Mouse (Mus musculus): ENCODE data around the gene Pdzk1. TPM values are rescaled to one million over a fixed set of nuclear protein-coding genes. Genes with fewer than 3 reads are reported as not detected.
A peak's percentile ranks its signal among the peaks of the same experiment; 100 is the strongest.

Pdzk1 gene
- 8.2 and 9.4 TPM in 2 replicates for polyA plus RNA-seq (2015; fragmentation: Nextera tagmentation; extraction: Ambion mirVana)

- H3K27me3 ChIP-seq: no peaks in the 10 kb centered on the region
- no peak for ATAC-seq (ENCODE audit: low read depth)
- H3K36me3 ChIP-seq: no peaks in the 10 kb centered on the region
- 74% methylated on average over 1 of the region's 1 CpGs for WGBS (ENCODE audit: insufficient replicate concordance)
- DNase-seq: no peak
- H3K4me1 ChIP-seq (replicated peaks): 0 out of 2 replicates have a peak, but pooled peaks cover 4% of the 10 kb centered on the region
- peak within 1 kb of the TSS; percentile 31 for H3K4me2 ChIP-seq
- no peaks in the 10 kb centered on the region for H3K9me3 ChIP-seq (replicated peaks)
- H3K9ac ChIP-seq: no peak within 1 kb of the TSS
- H3K4me3 ChIP-seq (replicated peaks): peak within 1 kb of the TSS; percentile 27
- H3K27ac ChIP-seq: no peak within 1 kb of the TSS
Measured at GRCm38 (mm10) chr3:96828984-96829383, at the start of gene Pdzk1, which contains the start of gene Cd160. Pdzk1 (plus strand) TSS chr3:96829284. Cd160 (minus strand) TSS chr3:96829351.

GRCm38 (mm10) chr3:96782236-96782635, 46.8 kb upstream of the Pdzk1 start:
- Histone ChIP-seq H3K4me2 (no peak overlapping the region), H3K9ac (no peak overlapping the region), H3K27ac (no peak overlapping the region; the same call in 1 of the 2 replicates), H3K4me3 (replicated peaks) (no peak overlapping the region), H3K4me1 (replicated peaks) (peaks cover 3% of the 10 kb centered on the region), H3K36me3 (peaks cover 23% of the 10 kb centered on the region), H3K9me3 (replicated peaks) (no peaks in the 10 kb centered on the region), H3K27me3 (no peaks in the 10 kb centered on the region)
- no peak for ATAC-seq (ENCODE audit: low read depth)
- no peak for DNase-seq
- 77% methylated on average over 8 of the region's 8 CpGs for WGBS (ENCODE audit: insufficient replicate concordance)

- no peak overlapping the region for H3K4me3 ChIP-seq (replicated peaks)
- no peaks in the 10 kb centered on the region for H3K9me3 ChIP-seq (replicated peaks)
- H3K4me1 ChIP-seq (replicated peaks): no peaks in the 10 kb centered on the region; the same call in 1 of the 2 replicates
- H3K27ac ChIP-seq: no peak overlapping the region
- DNase-seq (no peak), ATAC-seq (ENCODE audit: low read depth) (peak; percentile 20)
- 47% methylated on average over 1 of the region's 1 CpGs for WGBS (ENCODE audit: insufficient replicate concordance)
- no peak overlapping the region for H3K4me2 ChIP-seq
- H3K36me3 ChIP-seq: peaks cover 31% of the 10 kb centered on the region
- no peaks in the 10 kb centered on the region for H3K27me3 ChIP-seq
- H3K9ac ChIP-seq: no peak overlapping the region
Measured at GRCm38 (mm10) chr3:96787784-96788183, 41.3 kb upstream of the Pdzk1 start.

- ATAC-seq (ENCODE audit: low read depth): no peak
- no peak overlapping the region for H3K4me3 ChIP-seq (replicated peaks)
- H3K27ac ChIP-seq: no peak overlapping the region
- no peaks in the 10 kb centered on the region for H3K27me3 ChIP-seq
- H3K9me3 ChIP-seq (replicated peaks): no peaks in the 10 kb centered on the region
- no peak overlapping the region for H3K9ac ChIP-seq
- H3K4me2 ChIP-seq: no peak overlapping the region
- H3K36me3 ChIP-seq: peaks cover 31% of the 10 kb centered on the region
- no peaks in the 10 kb centered on the region; the same call in 1 of the 2 replicates for H3K4me1 ChIP-seq (replicated peaks)
- no peak for DNase-seq
- WGBS (ENCODE audit: insufficient replicate concordance): 73% methylated on average over 8 of the region's 8 CpGs
Measured at GRCm38 (mm10) chr3:96788506-96788905, 40.6 kb upstream of the Pdzk1 start.

- no peak for DNase-seq
- no peak overlapping the region for H3K27ac ChIP-seq
- no peak for ATAC-seq (ENCODE audit: low read depth)
- no peaks in the 10 kb centered on the region for H3K27me3 ChIP-seq
- H3K9me3 ChIP-seq (replicated peaks): no peaks in the 10 kb centered on the region
- no peak overlapping the region for H3K9ac ChIP-seq
- no peak overlapping the region for H3K4me2 ChIP-seq
- 75% methylated on average over 11 of the region's 11 CpGs for WGBS (ENCODE audit: insufficient replicate concordance)
- H3K36me3 ChIP-seq: peaks cover 2% of the 10 kb centered on the region; the same call in 1 of the 2 replicates
- H3K4me3 ChIP-seq (replicated peaks): no peak overlapping the region
- H3K4me1 ChIP-seq (replicated peaks): peaks cover 10% of the 10 kb centered on the region
Measured at GRCm38 (mm10) chr3:96800254-96800653, 28.8 kb upstream of the Pdzk1 start.

GRCm38 (mm10) chr3:96802214-96802613, 26.9 kb upstream of the Pdzk1 start:
- Histone ChIP-seq H3K9ac (no peak overlapping the region), H3K4me1 (replicated peaks) (peaks cover 10% of the 10 kb centered on the region), H3K4me2 (no peak overlapping the region), H3K36me3 (no peaks in the 10 kb centered on the region), H3K9me3 (replicated peaks) (no peaks in the 10 kb centered on the region), H3K4me3 (replicated peaks) (no peak overlapping the region), H3K27ac (no peak overlapping the region), H3K27me3 (no peaks in the 10 kb centered on the region)
- 5% methylated on average over 1 of the region's 1 CpGs for WGBS (ENCODE audit: insufficient replicate concordance)
- no peak for ATAC-seq (ENCODE audit: low read depth)
- no peak for DNase-seq

GRCm38 (mm10) chr3:96808136-96808535, 20.9 kb upstream of the Pdzk1 start:
- WGBS (ENCODE audit: insufficient replicate concordance): 53% methylated on average over 3 of the region's 3 CpGs
- no peak for ATAC-seq (ENCODE audit: low read depth)
- H3K4me1 ChIP-seq (replicated peaks): peaks cover 4% of the 10 kb centered on the region; the same call in 1 of the 2 replicates

GRCm38 (mm10) chr3:96808651-96809050, 20.4 kb upstream of the Pdzk1 start:
- H3K27ac ChIP-seq: no peak overlapping the region
- H3K9me3 ChIP-seq (replicated peaks): no peaks in the 10 kb centered on the region
- H3K4me1 ChIP-seq (replicated peaks): peaks cover 9% of the 10 kb centered on the region
- H3K36me3 ChIP-seq: no peaks in the 10 kb centered on the region
- H3K9ac ChIP-seq: no peak overlapping the region
- no peak overlapping the region for H3K4me2 ChIP-seq
- WGBS (ENCODE audit: insufficient replicate concordance): 62% methylated on average over 3 of the region's 3 CpGs
- H3K27me3 ChIP-seq: peaks cover under 1% of the 10 kb centered on the region; the same call in 1 of the 2 replicates
- DNase-seq: no peak
- H3K4me3 ChIP-seq (replicated peaks): no peak overlapping the region
- ATAC-seq (ENCODE audit: low read depth): no peak

More at GRCm38 (mm10) chr3:96808136-96808535, 20.9 kb upstream of the Pdzk1 start:
- no peak overlapping the region for H3K4me3 ChIP-seq (replicated peaks)
- no peak overlapping the region for H3K4me2 ChIP-seq
- H3K9ac ChIP-seq: no peak overlapping the region
- DNase-seq: no peak
- no peaks in the 10 kb centered on the region for H3K9me3 ChIP-seq (replicated peaks)
- no peaks in the 10 kb centered on the region for H3K36me3 ChIP-seq
- no peak overlapping the region for H3K27ac ChIP-seq
- no peaks in the 10 kb centered on the region for H3K27me3 ChIP-seq

- no peaks in the 10 kb centered on the region for H3K36me3 ChIP-seq
- no peak overlapping the region for H3K9ac ChIP-seq
- DNase-seq (no peak), ATAC-seq (ENCODE audit: low read depth) (no peak)
- H3K4me3 ChIP-seq (replicated peaks): no peak overlapping the region
- H3K27me3 ChIP-seq: peaks cover 3% of the 10 kb centered on the region; the same call in 1 of the 2 replicates
- no peak overlapping the region for H3K4me2 ChIP-seq
- H3K4me1 ChIP-seq (replicated peaks): peaks cover 11% of the 10 kb centered on the region
- no peak overlapping the region for H3K27ac ChIP-seq
- WGBS (ENCODE audit: insufficient replicate concordance): 55% methylated on average over 3 of the region's 3 CpGs
- H3K9me3 ChIP-seq (replicated peaks): no peaks in the 10 kb centered on the region
Measured at GRCm38 (mm10) chr3:96811232-96811631, 17.9 kb upstream of the Pdzk1 start.

GRCm38 (mm10) chr3:96812395-96813091, 16.5 kb upstream of the Pdzk1 start:
- DNase-seq (peak; percentile 62), ATAC-seq (ENCODE audit: low read depth) (peak; percentile 68)
- Histone ChIP-seq H3K4me1 (replicated peaks) (peaks cover 11% of the 10 kb centered on the region), H3K9me3 (replicated peaks) (no peaks in the 10 kb centered on the region), H3K27me3 (peaks cover 3% of the 10 kb centered on the region; the same call in 1 of the 2 replicates), H3K36me3 (no peaks in the 10 kb centered on the region), H3K4me2 (peak overlapping the region; percentile 49), H3K9ac (no peak overlapping the region), H3K27ac (no peak overlapping the region), H3K4me3 (replicated peaks) (no peak overlapping the region; the same call in 1 of the 2 replicates)
- WGBS (ENCODE audit: insufficient replicate concordance): 29% methylated on average over 20 of the region's 20 CpGs

GRCm38 (mm10) chr3:96813106-96813505, 16.0 kb upstream of the Pdzk1 start:
- Histone ChIP-seq H3K4me3 (replicated peaks) (no peak overlapping the region), H3K4me2 (peak overlapping the region; percentile 49), H3K36me3 (no peaks in the 10 kb centered on the region), H3K9me3 (replicated peaks) (no peaks in the 10 kb centered on the region), H3K27me3 (peaks cover 3% of the 10 kb centered on the region; the same call in 1 of the 2 replicates), H3K4me1 (replicated peaks) (peaks cover 11% of the 10 kb centered on the region), H3K9ac (no peak overlapping the region), H3K27ac (no peak overlapping the region)
- 12% methylated on average over 9 of the region's 9 CpGs for WGBS (ENCODE audit: insufficient replicate concordance)
- peak; percentile 58; the same call in 1 of the 2 replicates for ATAC-seq (ENCODE audit: low read depth)
- DNase-seq: no peak
